Mouse (Mus musculus): Measurements from ENCODE around the gene Sirt6. TPM values are rescaled to one million over a fixed set of nuclear protein-coding genes. Genes with fewer than 3 reads are reported as not detected.

Sirt6 gene
- polyA plus RNA-seq, 1 experiment from 2014 or later = 60.4 TPM

- Histone ChIP-seq H3K27ac (no peak overlapping the region), H3K9me3 (no peaks in the 10 kb centered on the region), H3K4me1 (no peaks in the 10 kb centered on the region), H3K4me3 (no peak overlapping the region), H3K9ac (no peak overlapping the region), H3K27me3 (replicated peaks) (no peaks in the 10 kb centered on the region), H3K36me3 (replicated peaks) (peaks cover 5% of the 10 kb centered on the region; the same call in 1 of the 2 replicates), H3K4me2 (no peak overlapping the region)
- no peak for ATAC-seq (replicated peaks)
- 90% methylated on average over 5 of the region's 5 CpGs for WGBS
Measured at GRCm38 (mm10) chr10:81619976-81620375, 7.6 kb downstream of the Sirt6 start.

GRCm38 (mm10) chr10:81615486-81615885 is 12.1 kb downstream of the Sirt6 start:
- Histone ChIP-seq H3K27ac (no peak overlapping the region), H3K9me3 (no peaks in the 10 kb centered on the region), H3K4me3 (no peak overlapping the region), H3K27me3 (replicated peaks) (no peaks in the 10 kb centered on the region), H3K9ac (no peak overlapping the region), H3K4me1 (no peaks in the 10 kb centered on the region), H3K36me3 (replicated peaks) (no peaks in the 10 kb centered on the region), H3K4me2 (no peak overlapping the region)
- WGBS = 71% methylated on average over 6 of the region's 6 CpGs
- ATAC-seq (replicated peaks) = no peak

- Histone ChIP-seq H3K27me3 (replicated peaks) (no peaks in the 10 kb centered on the region), H3K27ac (no peak overlapping the region), H3K4me3 (no peak overlapping the region), H3K9ac (no peak overlapping the region), H3K36me3 (replicated peaks) (no peaks in the 10 kb centered on the region), H3K4me2 (no peak overlapping the region), H3K9me3 (no peaks in the 10 kb centered on the region), H3K4me1 (no peaks in the 10 kb centered on the region)
- WGBS = 76% methylated on average over 3 of the region's 3 CpGs
- no peak for ATAC-seq (replicated peaks)
Measured at GRCm38 (mm10) chr10:81612779-81613178, 14.8 kb downstream of the Sirt6 start.

GRCm38 (mm10) chr10:81608308-81608707 is 19.3 kb downstream of the Sirt6 start:
- no peaks in the 10 kb centered on the region for H3K27me3 ChIP-seq (replicated peaks)
- peaks cover 21% of the 10 kb centered on the region for H3K4me1 ChIP-seq
- H3K9me3 ChIP-seq = no peaks in the 10 kb centered on the region
- H3K4me2 ChIP-seq = no peak overlapping the region
- no peak for ATAC-seq (replicated peaks)
- whole genome bisulfite sequencing = 83% methylated on average over 1 of the region's 1 CpGs
- no peak overlapping the region for H3K4me3 ChIP-seq
- H3K9ac ChIP-seq = no peak overlapping the region
- no peak overlapping the region for H3K27ac ChIP-seq
- no peaks in the 10 kb centered on the region for H3K36me3 ChIP-seq (replicated peaks)

GRCm38 (mm10) chr10:81605974-81606751 is 21.4 kb downstream of the Sirt6 start, which contains the start of gene BC025920:
Gene BC025920, plus strand, starts transcription at chr10:81606270.
- Histone ChIP-seq H3K4me3 (peak within 1 kb of the TSS; percentile 58), H3K9ac (peak within 1 kb of the TSS; percentile 58), H3K9me3 (no peaks in the 10 kb centered on the region), H3K4me1 (peaks cover 35% of the 10 kb centered on the region), H3K4me2 (peak within 1 kb of the TSS; percentile 84), H3K27ac (peak within 1 kb of the TSS; percentile 93), H3K27me3 (replicated peaks) (no peaks in the 10 kb centered on the region; the same call in 1 of the 2 replicates), H3K36me3 (replicated peaks) (no peaks in the 10 kb centered on the region)
- peak; percentile 89 for ATAC-seq (replicated peaks)
- under 1% methylated on average over 39 of the region's 39 CpGs for WGBS

GRCm38 (mm10) chr10:81605666-81605973 is 22.0 kb downstream of the Sirt6 start:
- 5% methylated on average over 14 of the region's 14 CpGs for WGBS
- peak; percentile 40 for ATAC-seq (replicated peaks)

GRCm38 (mm10) chr10:81604968-81605665 is 22.5 kb downstream of the Sirt6 start:
- peak; percentile 34 for ATAC-seq (replicated peaks)
- Histone ChIP-seq H3K4me1 (peaks cover 46% of the 10 kb centered on the region), H3K36me3 (replicated peaks) (no peaks in the 10 kb centered on the region), H3K9me3 (no peaks in the 10 kb centered on the region), H3K4me2 (peak overlapping the region; percentile 84), H3K27ac (peak overlapping the region; percentile 93), H3K27me3 (replicated peaks) (peaks cover 4% of the 10 kb centered on the region; the same call in 1 of the 2 replicates), H3K4me3 (peak overlapping the region; percentile 58), H3K9ac (peak overlapping the region; percentile 26; the same call in 1 of the 2 replicates)
- 20% methylated on average over 29 of the region's 29 CpGs for WGBS

More at GRCm38 (mm10) chr10:81605666-81605973, 22.0 kb downstream of the Sirt6 start:
- H3K4me1 ChIP-seq = peaks cover 41% of the 10 kb centered on the region
- peak overlapping the region; percentile 93 for H3K27ac ChIP-seq
- peak overlapping the region; percentile 84 for H3K4me2 ChIP-seq
- no peaks in the 10 kb centered on the region for H3K36me3 ChIP-seq (replicated peaks)
- peak overlapping the region; percentile 26 for H3K9ac ChIP-seq
- no peaks in the 10 kb centered on the region for H3K9me3 ChIP-seq
- H3K27me3 ChIP-seq (replicated peaks) = no peaks in the 10 kb centered on the region; the same call in 1 of the 2 replicates
- H3K4me3 ChIP-seq = peak overlapping the region; percentile 58

GRCm38 (mm10) chr10:81604019-81604967 is 23.3 kb downstream of the Sirt6 start:
- H3K9me3 ChIP-seq = no peaks in the 10 kb centered on the region
- H3K4me1 ChIP-seq = peaks cover 47% of the 10 kb centered on the region
- peak overlapping the region; percentile 84 for H3K4me2 ChIP-seq
- no peaks in the 10 kb centered on the region for H3K36me3 ChIP-seq (replicated peaks)
- peaks cover 11% of the 10 kb centered on the region; the same call in 1 of the 2 replicates for H3K27me3 ChIP-seq (replicated peaks)
- H3K27ac ChIP-seq = peak overlapping the region; percentile 93; the same call in 1 of the 2 replicates
- peak overlapping the region; percentile 58; the same call in 1 of the 2 replicates for H3K4me3 ChIP-seq
- ATAC-seq (replicated peaks) = no peak; the same call in 1 of the 2 replicates
- H3K9ac ChIP-seq = no peak overlapping the region
- WGBS = 83% methylated on average over 12 of the region's 12 CpGs

GRCm38 (mm10) chr10:81602741-81603151 is 24.9 kb downstream of the Sirt6 start:
- H3K9me3 ChIP-seq = no peaks in the 10 kb centered on the region
- peaks cover 53% of the 10 kb centered on the region for H3K4me1 ChIP-seq
- ATAC-seq (replicated peaks) = no peak
- no peak overlapping the region for H3K27ac ChIP-seq
- no peak overlapping the region for H3K4me2 ChIP-seq
- WGBS = 15% methylated on average over 4 of the region's 4 CpGs
- no peaks in the 10 kb centered on the region for H3K36me3 ChIP-seq (replicated peaks)
- no peak overlapping the region for H3K4me3 ChIP-seq
- H3K9ac ChIP-seq = no peak overlapping the region
- H3K27me3 ChIP-seq (replicated peaks) = peaks cover 18% of the 10 kb centered on the region; the same call in 1 of the 2 replicates

GRCm38 (mm10) chr10:81601396-81601905 is 26.1 kb downstream of the Sirt6 start:
- Histone ChIP-seq H3K9me3 (no peaks in the 10 kb centered on the region), H3K4me1 (peaks cover 58% of the 10 kb centered on the region), H3K9ac (no peak overlapping the region), H3K27me3 (replicated peaks) (peaks cover 18% of the 10 kb centered on the region; the same call in 1 of the 2 replicates), H3K4me2 (peak overlapping the region; percentile 62), H3K4me3 (no peak overlapping the region), H3K27ac (no peak overlapping the region), H3K36me3 (replicated peaks) (no peaks in the 10 kb centered on the region)
- WGBS = 11% methylated on average over 7 of the region's 7 CpGs
- no peak for ATAC-seq (replicated peaks)

- peaks cover 23% of the 10 kb centered on the region; the same call in 1 of the 2 replicates for H3K27me3 ChIP-seq (replicated peaks)
- H3K4me2 ChIP-seq = peak within 1 kb of the TSS; percentile 62
- under 1% methylated on average over 28 of the region's 28 CpGs for WGBS
- peaks cover 63% of the 10 kb centered on the region for H3K4me1 ChIP-seq
- no peaks in the 10 kb centered on the region for H3K9me3 ChIP-seq
- no peak within 1 kb of the TSS for H3K27ac ChIP-seq
- peak; percentile 80 for ATAC-seq (replicated peaks)
- H3K9ac ChIP-seq = no peak within 1 kb of the TSS
- H3K4me3 ChIP-seq = peak within 1 kb of the TSS; percentile 31
- H3K36me3 ChIP-seq (replicated peaks) = no peaks in the 10 kb centered on the region
Measured at GRCm38 (mm10) chr10:81600738-81601203, 26.8 kb downstream of the Sirt6 start, which contains the start of gene Tle6. Gene Tle6, minus strand, starts transcription at chr10:81601073.

Data from midbrain, embryonic 15.5 days (tissue).